Mouse (Mus musculus) spleen, embryonic (tissue): ENCODE data around the gene Mrps17.

Experiments used
- CTCF ChIA-PET: fragments of 350-600 bp; sonication (Branson Sonifier 250); formaldehyde crosslinking; loops from one replicate; lab custom pipeline; 2022; lab: Charles Lee

Mrps17 gene

GRCm38 (mm10) chr5:129740976-129741375, 25.7 kb downstream of the Mrps17 start:
- CTCF ChIA-PET = interaction anchor here (0.6 to 0.7 kb wide), 2 partner anchors 50 to 484 kb away, joined by 3 read pairs; no protein-coding TSS in a partner anchor

- CTCF ChIA-PET = interaction anchor here (0.6 kb wide), 1 partner anchor 150 kb away, joined by 14 read pairs; no protein-coding TSS in a partner anchor
These were observed 27.7 kb downstream of the Mrps17 start for GRCm38 (mm10) chr5:129742903-129743488.

GRCm38 (mm10) chr5:129744050-129744449, 28.8 kb downstream of the Mrps17 start:
- CTCF ChIA-PET = no interaction called here

- CTCF ChIA-PET = interaction anchor here (0.6 kb wide), 1 partner anchor 243 kb away, joined by 5 read pairs; no protein-coding TSS in a partner anchor
These were observed 41.6 kb downstream of the Mrps17 start for GRCm38 (mm10) chr5:129756886-129757285.

GRCm38 (mm10) chr5:129759929-129760480, 44.7 kb downstream of the Mrps17 start:
- CTCF ChIA-PET = no interaction called here

- CTCF ChIA-PET = no interaction called here
These were observed 46.7 kb downstream of the Mrps17 start for GRCm38 (mm10) chr5:129761865-129762540.

- CTCF ChIA-PET = no interaction called here
These were observed 55.4 kb downstream of the Mrps17 start for GRCm38 (mm10) chr5:129770443-129771355.
